Mouse (Mus musculus) testis, postnatal 14 days (tissue): ENCODE data around the gene Gm21987.

Experiments used
- DNase-seq: peaks from one replicate; pipeline ENCODE4 v3.0.0; 2021; ENCODE audit warnings: low spot score

Gm21987 gene

GRCm38 (mm10) chr16:38371705-38372296, 25.0 kb downstream of the Gm21987 start:
- DNase-seq = no peak

DNA sequence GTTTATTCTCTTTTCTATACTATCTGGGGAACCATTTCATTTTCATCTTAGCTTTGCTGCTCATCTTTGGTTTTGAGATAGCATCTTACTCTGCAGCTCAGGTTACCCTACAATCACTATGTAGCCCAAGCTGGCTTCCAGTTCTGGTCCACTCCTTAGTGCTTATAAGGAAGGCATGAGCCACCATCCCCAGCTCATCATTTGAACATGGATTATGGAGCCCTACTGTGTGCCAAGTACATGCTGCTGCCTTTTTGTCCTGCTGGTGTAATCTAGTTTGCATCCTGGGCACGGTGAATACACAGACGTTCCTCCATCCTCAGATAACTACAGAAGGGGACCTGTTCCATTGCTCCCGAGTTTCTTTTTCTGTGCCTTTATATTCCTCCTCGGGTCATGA, 26.0 kb downstream of the Gm21987 start:
- no peak for DNase-seq

GRCm38 (mm10) chr16:38373439-38373838, 26.6 kb downstream of the Gm21987 start:
- DNase-seq = no peak

DNA sequence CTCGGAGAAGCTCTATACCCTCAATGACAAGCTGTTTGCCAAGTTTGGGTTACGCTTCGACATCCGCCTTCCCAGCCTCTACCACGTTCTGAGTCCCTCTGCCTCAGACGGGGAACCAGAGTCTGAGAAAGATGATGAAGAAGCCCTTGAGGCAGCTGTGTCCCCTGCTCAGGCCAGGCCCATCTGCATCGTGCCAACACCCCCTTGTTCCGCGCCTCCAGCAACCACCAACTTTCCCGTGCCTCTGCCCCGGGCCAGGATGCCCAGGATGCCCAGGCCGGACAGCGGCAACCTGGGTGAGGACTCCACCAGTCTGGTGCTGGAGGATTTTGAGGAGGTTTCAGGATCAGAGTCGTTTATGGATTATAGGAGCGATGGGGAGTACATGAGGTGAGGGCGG, 27.1 kb downstream of the Gm21987 start:
- DNase-seq = no peak

GRCm38 (mm10) chr16:38374379-38375140, 27.7 kb downstream of the Gm21987 start:
- peak; percentile 45 for DNase-seq

GRCm38 (mm10) chr16:38375182-38375581, 28.3 kb downstream of the Gm21987 start:
- DNase-seq = no peak

- DNase-seq = no peak
These were observed 29.5 kb downstream of the Gm21987 start for GRCm38 (mm10) chr16:38376163-38376840.

GRCm38 (mm10) chr16:38376841-38377249, 30.0 kb downstream of the Gm21987 start:
- DNase-seq = no peak

DNA sequence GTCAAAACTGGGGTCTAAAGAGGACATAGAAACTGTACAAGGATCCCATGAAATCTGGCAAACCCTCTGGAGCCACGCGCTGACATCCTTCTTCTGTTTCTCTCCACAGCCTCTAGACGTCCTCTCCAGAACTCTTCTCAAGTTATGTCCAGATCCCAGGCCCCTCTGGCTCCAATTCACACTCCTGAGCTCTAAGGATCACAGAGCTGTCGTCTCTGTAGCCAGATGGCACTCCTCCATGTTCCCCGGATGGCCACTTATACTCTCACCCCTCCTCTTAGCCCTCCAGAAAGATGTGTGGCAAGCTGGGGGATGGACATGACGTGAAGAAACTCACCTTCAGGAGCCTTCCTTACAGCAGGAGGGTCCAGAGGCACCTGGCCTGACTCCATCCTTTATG, 30.7 kb downstream of the Gm21987 start:
- no peak for DNase-seq

GRCm38 (mm10) chr16:38378591-38378990, 31.8 kb downstream of the Gm21987 start:
- no peak for DNase-seq

DNA sequence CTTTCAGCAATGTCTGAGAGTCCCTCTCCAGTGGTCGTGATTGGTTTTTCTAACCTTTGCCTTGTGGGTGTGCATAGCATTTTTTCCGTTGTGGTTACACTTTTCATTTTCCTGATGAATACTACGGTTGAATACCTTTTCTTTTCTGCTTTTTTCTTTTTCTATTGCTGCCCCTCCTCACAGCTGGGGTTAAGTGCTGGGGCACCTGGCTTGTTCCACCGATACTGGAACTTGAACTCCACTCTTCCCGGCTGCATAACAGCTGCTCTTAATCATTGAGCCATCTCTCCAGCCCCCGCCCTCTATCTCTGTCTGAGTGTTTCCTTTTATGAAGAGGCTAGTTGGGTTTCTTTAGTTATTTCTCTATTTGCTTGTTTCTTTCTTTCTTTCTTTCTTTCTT, 32.2 kb downstream of the Gm21987 start:
- DNase-seq = no peak

- DNase-seq = no peak
These were observed 32.7 kb downstream of the Gm21987 start for GRCm38 (mm10) chr16:38379493-38379892.

GRCm38 (mm10) chr16:38379926-38380325, 33.1 kb downstream of the Gm21987 start:
- DNase-seq = no peak

DNA sequence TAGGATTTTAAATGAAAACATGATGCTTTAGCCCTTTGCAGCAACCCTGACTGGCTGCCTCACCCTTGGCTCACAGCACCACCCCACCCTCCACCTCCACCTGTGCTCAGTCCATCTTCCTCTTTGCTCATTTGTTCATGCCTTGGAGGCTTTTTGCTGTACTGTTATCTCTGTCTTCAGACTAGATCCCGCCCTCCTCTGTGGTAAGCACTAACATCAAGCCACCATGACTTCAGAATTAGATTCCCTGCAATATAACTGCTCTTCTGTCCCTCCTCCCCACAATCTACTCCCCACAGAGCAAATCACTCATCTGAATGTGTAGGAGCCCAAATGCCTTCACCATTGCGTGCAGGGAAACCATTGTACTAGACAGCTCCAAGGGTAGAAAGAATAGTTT, 36.8 kb downstream of the Gm21987 start:
- no peak for DNase-seq

DNA sequence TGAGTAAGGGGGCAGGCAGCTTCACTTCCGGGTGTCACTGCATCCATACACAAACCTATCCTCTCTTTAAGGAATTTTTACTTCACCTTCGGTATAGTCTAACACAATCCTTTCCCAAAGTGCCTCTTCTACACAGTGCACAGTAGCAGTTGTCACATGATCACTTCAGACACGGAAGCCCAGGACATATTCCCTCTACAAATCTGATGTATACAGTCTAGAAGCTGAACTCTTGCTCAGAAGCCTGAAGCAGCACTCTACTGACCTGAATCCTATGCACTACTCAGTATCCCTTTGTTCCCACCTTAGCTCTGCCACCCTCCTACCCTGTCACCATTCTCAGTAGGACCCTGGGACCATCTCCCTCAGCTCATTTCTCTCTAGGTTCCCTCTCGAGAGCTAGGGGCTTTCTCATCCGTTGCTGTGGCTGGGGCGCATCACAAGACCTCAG, 38.4 kb downstream of the Gm21987 start:
- DNase-seq = no peak

DNA sequence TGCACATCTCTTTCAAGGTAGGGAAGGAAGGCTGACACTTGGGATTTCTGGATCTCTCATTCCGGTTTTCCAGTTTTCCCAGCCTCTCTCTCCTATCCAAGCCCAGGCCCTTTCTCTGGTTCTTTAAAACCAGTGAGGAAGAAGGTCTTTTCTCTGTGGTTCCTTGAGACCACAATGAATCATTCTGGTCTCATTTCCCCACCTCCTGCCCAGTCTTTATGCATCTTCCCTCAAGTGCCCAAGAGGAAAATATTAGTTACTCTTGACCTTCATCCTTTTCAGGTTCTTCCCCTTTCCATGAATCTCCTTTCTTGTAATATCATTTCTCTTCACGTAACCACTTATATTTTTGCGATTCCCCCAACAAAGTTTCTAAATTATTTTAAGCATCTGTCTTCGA, 38.9 kb downstream of the Gm21987 start:
- DNase-seq = no peak

DNA sequence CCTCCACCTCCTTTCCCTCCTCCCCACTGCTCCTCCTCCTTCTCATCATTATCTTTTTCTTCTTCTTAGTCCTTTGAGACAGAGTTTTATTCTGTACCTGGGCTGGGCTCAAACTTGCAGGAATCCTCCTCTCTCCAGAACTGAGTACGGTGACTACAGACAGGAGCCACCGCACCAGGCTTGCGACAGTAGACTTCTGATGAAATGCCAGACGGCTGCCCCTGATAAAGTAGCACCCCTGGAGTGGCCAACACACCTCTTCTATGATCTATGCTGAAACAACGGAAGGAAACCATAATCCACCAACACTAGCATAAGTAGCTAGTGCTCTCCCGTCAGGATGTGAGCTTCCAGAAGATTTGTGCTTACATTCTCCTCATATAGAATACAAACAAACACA, 40.5 kb downstream of the Gm21987 start:
- no peak for DNase-seq

- no peak for DNase-seq
These were observed 41.9 kb downstream of the Gm21987 start for GRCm38 (mm10) chr16:38388757-38389156.

- DNase-seq = no peak
These were observed 42.5 kb downstream of the Gm21987 start for GRCm38 (mm10) chr16:38389284-38389893.

DNA sequence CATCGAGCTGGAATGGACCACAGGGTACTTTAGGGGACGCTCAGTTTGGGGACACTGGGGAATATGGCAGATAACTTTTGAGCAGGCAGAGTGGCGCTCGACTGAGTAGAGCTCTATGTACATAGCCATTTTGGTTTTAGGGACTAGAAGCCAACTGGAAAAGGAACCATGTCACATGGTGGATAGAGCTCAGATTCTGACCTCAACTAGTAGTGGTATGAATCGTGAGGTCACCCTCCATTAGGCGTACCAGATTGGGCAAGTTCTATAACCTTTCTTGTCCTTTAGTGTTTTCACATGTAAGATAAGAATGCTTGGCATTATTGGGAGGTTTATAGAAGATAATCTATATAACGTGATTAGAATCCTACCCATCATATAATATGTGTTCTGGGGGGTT, 43.5 kb downstream of the Gm21987 start:
- DNase-seq = no peak

GRCm38 (mm10) chr16:38392126-38392894, 45.5 kb downstream of the Gm21987 start:
- DNase-seq = no peak

DNA sequence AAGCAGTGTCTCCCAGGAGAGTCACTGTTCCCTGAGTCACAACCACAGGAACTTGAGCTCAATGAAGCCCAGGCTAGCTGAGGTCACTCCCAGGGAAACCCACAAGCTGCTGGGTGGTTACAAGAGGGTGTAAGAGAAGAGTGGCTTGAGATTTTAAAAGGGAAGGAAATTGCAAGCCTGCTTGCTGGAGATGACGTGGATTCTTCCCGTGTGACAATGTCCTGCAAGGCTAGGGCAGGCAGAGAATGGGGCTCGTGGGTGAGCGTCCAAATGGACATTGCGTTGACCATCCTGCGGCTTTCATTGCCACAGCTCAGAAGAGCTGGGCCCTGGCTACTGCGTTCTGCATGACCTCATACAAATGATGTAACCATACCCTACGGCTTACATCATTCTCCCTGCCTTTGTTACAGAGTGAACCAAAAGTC, 47.4 kb downstream of the Gm21987 start:
- no peak for DNase-seq
